ENCODE assay signal across 9 mouse cellular contexts in the genomic region with DNA sequence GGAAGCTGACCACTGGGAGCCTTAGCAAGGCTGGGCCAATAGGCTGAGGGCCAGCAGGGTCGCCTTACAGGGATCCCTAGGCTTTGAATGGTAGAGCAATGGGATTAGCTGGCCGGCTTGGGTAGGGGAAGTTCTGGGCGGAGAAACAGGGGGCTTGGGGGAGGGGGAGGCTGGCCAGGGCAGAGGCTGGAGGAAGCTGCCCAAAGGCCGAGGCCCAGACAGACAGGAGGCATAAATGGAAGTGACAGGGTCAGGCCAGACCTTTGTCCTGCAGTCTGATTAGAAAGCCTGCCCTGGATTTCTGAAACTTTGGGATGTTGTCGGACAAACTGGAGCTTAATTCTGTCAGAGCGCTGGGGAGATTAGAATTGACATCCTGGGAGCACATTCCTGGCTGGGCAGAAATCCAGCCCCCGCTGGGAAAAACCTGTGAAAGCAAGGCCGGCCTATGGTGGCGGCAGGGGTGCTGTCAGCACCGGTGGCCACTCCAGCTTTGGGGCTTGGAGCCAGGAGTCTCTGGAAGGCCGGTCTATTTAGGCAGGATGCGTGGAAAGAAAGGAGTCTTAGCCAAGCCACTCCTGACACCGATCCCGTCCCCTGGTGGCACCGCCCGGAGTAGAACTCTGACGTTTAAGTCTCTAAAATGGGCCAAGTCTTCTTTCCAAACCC.
DNase-seq lines count a peak whose midpoint lies in the region; ATAC-seq lines count a peak whose summit lies in the region.
"Had no signal": no experiment of that assay in that cellular context is flagged by ENCODE, and none has a peak within 500 bp of the region (broad histone marks: within the 10 kb centered on the region; RNA-seq: fewer than 3 reads in every experiment).

No protein-coding gene starts in this region.

- H3K4me1 ChIP-seq in kidney, embryonic 16.5 days (ENCODE audit: insufficient read depth, low read length), result peaks cover 18% of the 10 kb centered on the region
- H3K4me1 ChIP-seq in heart, embryonic 12.5 days (replicated peaks), result peaks cover 89% of the 10 kb centered on the region
- H3K4me1 ChIP-seq in midbrain, embryonic 13.5 days (replicated peaks), result peaks cover 70% of the 10 kb centered on the region
- peaks cover 33% of the 10 kb centered on the region for H3K4me1 ChIP-seq in forebrain, embryonic 16.5 days (replicated peaks; ENCODE audit: control insufficient read depth, insufficient read depth, low read length)

- H3K4me3 ChIP-seq in kidney, embryonic 16.5 days (ENCODE audit: low read length), result no peak overlapping the region
- H3K4me3 ChIP-seq in heart, embryonic 12.5 days, result no peak overlapping the region
- no peak overlapping the region for H3K4me3 ChIP-seq in midbrain, embryonic 13.5 days (replicated peaks)
- H3K4me3 ChIP-seq in forebrain, embryonic 16.5 days (replicated peaks; ENCODE audit: low read length), result no peak overlapping the region
- H3K4me3 ChIP-seq: megakaryocyte, embryonic 14.5 days had no signal

- 44% methylated on average over 17 of the region's 17 CpGs for WGBS in kidney, embryonic 16.5 days
- 12% methylated on average over 17 of the region's 17 CpGs for WGBS in heart, embryonic 12.5 days
- WGBS in midbrain, embryonic 13.5 days, result 11% methylated on average over 17 of the region's 17 CpGs
- 12% methylated on average over 17 of the region's 17 CpGs for WGBS in forebrain, embryonic 16.5 days

- no peak overlapping the region for H3K27ac ChIP-seq in kidney, embryonic 16.5 days (ENCODE audit: low read length)
- peak overlapping the region; percentile 94 for H3K27ac ChIP-seq in heart, embryonic 12.5 days (ENCODE audit: poor library complexity, severe bottlenecking)
- H3K27ac ChIP-seq in midbrain, embryonic 13.5 days, result no peak overlapping the region
- no peak overlapping the region for H3K27ac ChIP-seq in forebrain, embryonic 16.5 days (ENCODE audit: low read length)

- H3K36me3 ChIP-seq in kidney, embryonic 16.5 days (ENCODE audit: insufficient read depth, low read length), result no peaks in the 10 kb centered on the region
- no peaks in the 10 kb centered on the region for H3K36me3 ChIP-seq in heart, embryonic 12.5 days
- no peaks in the 10 kb centered on the region for H3K36me3 ChIP-seq in midbrain, embryonic 13.5 days
- no peaks in the 10 kb centered on the region for H3K36me3 ChIP-seq in forebrain, embryonic 16.5 days (ENCODE audit: control insufficient read depth, insufficient read depth)

- no peaks in the 10 kb centered on the region for H3K9me3 ChIP-seq in kidney, embryonic 16.5 days (ENCODE audit: low read length)
- H3K9me3 ChIP-seq in heart, embryonic 12.5 days (replicated peaks), result no peaks in the 10 kb centered on the region
- H3K9me3 ChIP-seq in midbrain, embryonic 13.5 days, result no peaks in the 10 kb centered on the region
- H3K9me3 ChIP-seq in forebrain, embryonic 16.5 days (ENCODE audit: control insufficient read depth, low read length), result no peaks in the 10 kb centered on the region
- H3K9me3 ChIP-seq: megakaryocyte, embryonic 14.5 days had no signal

- no peaks in the 10 kb centered on the region; the same call in 1 of the 2 replicates for H3K27me3 ChIP-seq in kidney, embryonic 16.5 days (ENCODE audit: insufficient read depth, low read length)
- no peaks in the 10 kb centered on the region for H3K27me3 ChIP-seq in heart, embryonic 12.5 days (replicated peaks)
- H3K27me3 ChIP-seq in midbrain, embryonic 13.5 days, result peaks cover 80% of the 10 kb centered on the region
- H3K27me3 ChIP-seq in forebrain, embryonic 16.5 days (replicated peaks; ENCODE audit: control insufficient read depth, insufficient read depth, low read length), result peaks cover 19% of the 10 kb centered on the region

- ATAC-seq in kidney, embryonic 16.5 days (ENCODE audit: low FRiP score, low TSS enrichment), result no peak
- ATAC-seq in heart, embryonic 12.5 days (ENCODE audit: insufficient number of reproducible peaks, low FRiP score), result peak; percentile 40; the same call in 1 of the 2 replicates
- ATAC-seq in midbrain, embryonic 13.5 days, result no peak
- ATAC-seq in forebrain, embryonic 16.5 days, result no peak

- no peak overlapping the region for H3K4me2 ChIP-seq in kidney, embryonic 16.5 days (replicated peaks; ENCODE audit: low read depth, low read length)
- peak overlapping the region; percentile 24 for H3K4me2 ChIP-seq in heart, embryonic 12.5 days
- H3K4me2 ChIP-seq in midbrain, embryonic 13.5 days (replicated peaks), result no peak overlapping the region
- H3K4me2 ChIP-seq in forebrain, embryonic 16.5 days (ENCODE audit: low read length), result no peak overlapping the region

- no peak for DNase-seq in kidney, adult 18-20 months
- DNase-seq in cerebellum, adult 9-11 months, result peak; percentile 69
- DNase-seq in frontal cortex, postnatal 14 days (ENCODE audit: low spot score in 2 of 2), result no peak
- no peak for DNase-seq in right cerebral cortex, postnatal 36 days (ENCODE audit: low spot score in 2 of 2)

- 0 out of 2 replicates have a peak overlapping the region, but pooled peaks have one; percentile 5 for H3K9ac ChIP-seq in kidney, embryonic 16.5 days (replicated peaks; ENCODE audit: low read length)
- H3K9ac ChIP-seq in heart, embryonic 12.5 days, result peak overlapping the region; percentile 48
- H3K9ac ChIP-seq in midbrain, embryonic 13.5 days (replicated peaks), result 0 out of 2 replicates have a peak overlapping the region, but pooled peaks have one; percentile 2
- H3K9ac ChIP-seq in forebrain, embryonic 16.5 days (replicated peaks; ENCODE audit: low read depth, low read length), result no peak overlapping the region
